Mouse (Mus musculus): ENCODE results near the gene Ube2v1.

DNA sequence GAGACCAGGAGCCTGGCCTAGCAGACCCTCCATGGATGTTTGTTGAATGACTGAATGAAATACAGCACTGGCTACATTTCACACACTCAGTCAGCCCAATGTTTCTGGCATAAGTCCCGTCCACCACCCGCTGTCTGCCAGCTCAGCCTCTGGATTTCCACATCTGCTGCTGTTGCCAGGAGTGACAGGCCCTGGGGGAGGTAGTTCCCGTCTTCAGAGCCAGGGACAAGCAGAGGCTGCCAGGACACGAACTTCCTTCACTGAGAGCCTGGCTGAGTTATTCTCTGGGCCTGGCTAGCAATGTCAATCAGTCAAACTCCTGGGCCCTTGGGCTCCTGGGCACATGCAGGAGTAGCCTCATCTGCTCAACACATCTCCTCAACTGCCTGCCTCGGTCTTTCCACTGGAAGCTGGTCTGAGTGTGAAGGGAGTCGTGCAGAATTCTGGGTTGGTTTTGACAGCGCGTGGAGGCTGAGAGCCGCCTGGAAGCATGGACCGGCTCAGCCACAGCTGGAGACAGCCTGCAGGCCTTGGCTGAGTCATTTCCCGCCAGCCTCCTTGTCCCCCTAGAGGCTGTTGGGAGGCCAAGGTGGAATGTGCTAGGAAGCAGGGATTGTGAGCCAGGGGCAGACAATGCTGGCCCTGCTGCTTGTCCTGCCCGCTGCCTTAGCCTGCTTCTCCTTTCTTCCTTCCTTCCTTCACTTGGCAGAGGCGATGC is 61.8 kb downstream of the Ube2v1 start:
- TF ChIP-seq POLR2A (IDR thresholded peaks at IDR 0.05; ENCODE audit: borderline replicate concordance, extremely low read depth, low read depth, low read length) = no peak
- TF ChIP-seq CTCF (IDR thresholded peaks at IDR 0.05; ENCODE audit: insufficient read depth, low read length) = peak; percentile 16; the same call in 1 of the 2 replicates

Measured in lung, adult 2 months (tissue).